Mouse (Mus musculus) kidney, postnatal 36 days (tissue): Measurements from ENCODE around the gene Mapkapk2.

Source experiments
- DNase-seq, 2 experiments: peaks; one replicate each; pipeline ENCODE4 v3.0.0; 2021 to 2022; ENCODE audit warnings: mixed read lengths in 2 of 2

The Mapkapk2 gene

DNA sequence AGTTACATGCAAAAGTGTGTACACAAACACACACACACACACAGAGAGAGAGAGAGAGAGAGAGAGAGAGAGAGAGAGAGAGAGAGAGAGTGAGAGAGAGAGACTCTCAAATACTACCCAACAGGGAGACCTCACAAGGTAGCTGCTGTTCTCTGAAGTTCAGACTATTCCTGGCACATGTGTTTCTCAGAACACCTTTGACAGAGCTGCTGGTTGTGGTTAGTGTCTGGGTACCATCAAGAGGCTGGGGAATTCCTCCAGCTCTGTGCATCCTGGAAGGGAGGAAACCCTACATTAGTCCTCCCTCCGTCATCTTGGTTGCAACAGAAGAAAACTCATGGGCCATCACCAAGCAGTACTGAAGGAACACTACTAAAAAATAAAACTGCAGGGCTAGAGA lies 16.9 kb downstream of the Mapkapk2 start:
- DNase-seq: no peak

DNA sequence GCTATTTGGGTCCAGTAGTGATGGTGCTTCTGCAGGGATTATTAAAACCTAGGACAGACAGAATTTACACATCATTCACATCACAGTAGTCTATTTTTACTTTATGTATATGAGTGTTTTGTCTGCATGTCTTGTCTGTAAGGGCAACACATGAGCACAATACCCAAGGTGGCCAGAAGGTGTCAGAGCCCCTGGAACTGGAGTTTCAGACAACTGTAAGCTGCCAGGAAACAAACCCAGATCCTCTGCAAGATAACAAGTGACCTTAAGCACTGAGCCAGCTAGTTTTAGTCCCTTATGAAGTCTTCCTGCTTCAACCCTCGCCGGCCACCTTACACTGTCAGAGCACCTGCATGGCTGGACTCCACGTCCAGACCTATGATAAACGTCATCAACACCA lies 17.9 kb downstream of the Mapkapk2 start:
- peak in 1 of 2 experiments; percentile 51 for DNase-seq

DNA sequence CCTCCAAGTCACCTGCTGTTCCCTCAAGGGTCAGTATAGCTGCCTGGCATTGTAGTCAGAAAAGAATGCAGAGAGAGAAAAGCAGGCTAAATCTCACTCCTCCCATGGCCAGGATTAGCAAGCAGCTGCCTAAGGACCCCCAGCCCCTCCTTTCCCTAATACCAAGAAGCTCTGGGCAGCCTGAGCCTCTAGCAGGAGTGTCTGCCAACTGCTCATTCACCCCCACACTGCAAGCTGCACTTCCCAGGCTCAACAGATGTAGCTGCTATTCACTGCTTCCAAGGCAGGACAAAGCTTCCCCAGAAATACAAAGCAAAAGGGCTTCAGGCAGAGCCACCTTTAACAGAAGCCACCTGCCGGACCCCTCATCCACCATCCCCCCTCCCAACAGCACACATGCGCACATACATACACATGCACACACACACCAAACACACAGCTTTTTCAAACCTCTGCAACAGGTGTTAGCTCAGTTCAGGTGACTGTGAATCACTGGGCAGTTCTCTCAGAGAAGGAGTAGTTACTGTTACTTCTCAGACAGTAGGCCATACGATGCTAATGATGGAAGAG lies 18.8 kb downstream of the Mapkapk2 start:
- DNase-seq: peak in 1 of 2 experiments; percentile 30

DNA sequence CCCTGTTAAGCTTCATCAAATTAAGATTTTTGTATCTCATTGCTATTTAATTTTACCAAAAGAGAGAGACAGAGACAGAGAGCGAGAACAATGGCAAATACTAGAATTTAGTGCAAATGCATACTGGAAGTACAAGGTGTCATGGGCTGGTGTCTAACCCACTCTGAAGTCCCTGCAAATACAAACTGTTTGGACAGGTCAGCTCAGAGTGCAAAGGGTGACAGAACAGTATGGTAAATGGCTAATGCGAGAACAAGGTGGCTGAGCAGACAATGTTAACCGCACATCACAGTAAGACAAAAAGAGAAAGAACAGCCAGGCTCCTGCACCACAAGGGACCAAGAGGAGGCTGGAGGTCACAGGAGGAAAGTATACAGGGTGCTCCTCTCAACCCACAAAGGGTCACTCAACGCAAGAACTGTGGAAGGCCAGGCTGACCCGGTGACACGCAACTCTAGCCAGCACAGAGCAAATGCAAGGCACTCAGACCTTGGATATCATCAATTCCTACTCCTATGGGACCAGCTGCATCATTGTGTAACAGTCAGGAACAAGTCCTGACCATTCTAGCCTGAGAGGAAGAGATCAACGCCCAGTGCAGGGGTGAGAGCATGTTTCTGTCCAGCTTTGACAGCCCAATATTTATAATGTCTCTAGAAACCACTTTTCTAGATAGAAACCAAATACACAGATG lies 22.4 kb downstream of the Mapkapk2 start:
- no peak for DNase-seq

DNA sequence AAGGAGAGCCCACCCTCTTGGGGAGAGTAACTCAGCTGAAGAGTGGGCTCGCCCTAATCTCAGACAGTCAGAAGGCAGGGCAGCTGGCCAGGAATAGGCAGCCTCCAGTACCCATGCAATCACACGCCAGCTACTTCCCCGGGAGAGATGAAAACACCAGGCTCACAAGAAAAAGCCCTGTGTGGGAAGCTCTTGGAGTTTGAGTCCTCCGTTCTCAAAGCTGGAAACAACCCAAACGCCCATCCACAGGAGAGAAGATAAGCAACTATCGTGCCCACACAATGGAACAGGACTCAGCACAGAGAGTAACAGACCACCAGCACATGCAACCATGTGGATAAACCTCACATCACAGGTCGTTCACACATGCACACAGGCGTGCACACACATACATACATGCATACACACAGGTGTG lies 23.1 kb downstream of the Mapkapk2 start:
- DNase-seq: peak in 1 of 2 experiments; percentile 42

DNA sequence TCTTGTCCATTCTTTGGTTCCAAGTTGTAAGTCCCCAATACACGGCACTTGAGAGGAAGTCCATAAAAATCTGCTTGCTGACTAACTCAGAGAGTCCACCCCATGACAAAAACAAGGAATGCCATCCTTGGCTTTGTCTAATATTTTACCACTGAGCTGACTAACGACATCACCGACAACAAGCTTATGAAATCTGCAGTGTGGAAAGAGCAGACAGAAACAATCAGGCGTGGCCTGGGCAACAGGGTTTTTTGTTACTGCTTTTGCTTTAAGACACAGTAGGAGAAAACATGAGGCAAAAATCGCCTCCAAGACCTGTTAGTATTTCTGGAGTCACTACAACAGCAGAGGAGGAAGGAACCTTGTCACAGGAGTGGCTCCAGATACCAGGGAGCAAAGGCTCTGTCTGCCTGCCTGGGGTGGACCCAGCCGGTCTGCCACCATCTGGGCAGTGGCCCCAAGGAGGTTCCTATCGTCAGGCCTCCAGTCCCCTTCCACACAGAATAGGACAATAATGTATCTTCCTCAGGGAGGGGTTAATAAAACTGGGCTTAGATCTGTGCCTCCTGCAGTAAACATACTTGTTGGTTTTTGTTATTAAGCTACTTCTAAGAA lies 25.1 kb downstream of the Mapkapk2 start:
- DNase-seq: peak in 1 of 2 experiments; percentile 45

DNA sequence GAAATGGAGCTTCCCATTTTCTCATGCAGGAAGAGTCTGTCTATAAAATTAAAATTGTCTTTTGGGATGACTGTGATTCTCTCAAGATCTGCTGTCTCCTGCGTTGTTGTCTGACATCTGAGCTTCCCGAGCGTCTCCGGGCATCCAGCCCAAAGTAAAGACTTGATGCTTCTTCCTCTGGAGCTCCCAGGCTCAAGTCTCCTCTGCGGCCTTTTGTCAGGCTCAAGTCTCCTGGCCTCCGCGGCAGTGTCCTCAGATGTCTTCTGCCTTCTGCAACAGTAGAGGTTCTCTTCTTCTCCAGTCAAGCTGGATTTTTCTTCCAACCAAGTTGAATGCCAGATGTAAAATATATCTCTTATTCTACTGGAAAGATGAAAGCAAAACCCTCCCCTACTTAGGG lies 28.6 kb downstream of the Mapkapk2 start:
- peak in 1 of 2 experiments; percentile 41 for DNase-seq

GRCm38 (mm10) chr1:131068011-131068727 lies 29.5 kb downstream of the Mapkapk2 start:
- DNase-seq: peak; percentile 60 to 75

DNA sequence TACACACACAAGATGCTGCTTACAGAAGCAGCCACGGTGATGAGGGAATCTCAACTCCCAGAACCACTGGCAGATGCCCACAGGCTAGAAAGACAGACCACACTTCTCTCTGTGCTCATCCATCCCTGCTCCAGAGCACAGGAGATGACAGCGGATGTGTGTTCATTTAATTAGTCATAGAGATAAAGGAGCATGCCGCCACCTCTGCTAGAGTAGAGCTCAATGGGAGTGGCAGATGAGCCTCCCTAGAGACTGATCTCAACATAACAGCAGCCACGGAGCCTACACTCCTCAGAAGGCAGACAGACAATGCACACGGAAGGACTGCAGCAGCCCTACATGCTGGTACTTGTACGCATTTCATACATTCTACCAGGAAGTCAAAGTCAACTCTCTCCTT lies 33.4 kb downstream of the Mapkapk2 start:
- no peak for DNase-seq

- peak in 1 of 2 experiments; percentile 22 for DNase-seq
These were observed 34.8 kb downstream of the Mapkapk2 start for GRCm38 (mm10) chr1:131062821-131063220.

- DNase-seq: peak in 1 of 2 experiments; percentile 28
These were observed 35.8 kb downstream of the Mapkapk2 start for GRCm38 (mm10) chr1:131061740-131062254.

DNA sequence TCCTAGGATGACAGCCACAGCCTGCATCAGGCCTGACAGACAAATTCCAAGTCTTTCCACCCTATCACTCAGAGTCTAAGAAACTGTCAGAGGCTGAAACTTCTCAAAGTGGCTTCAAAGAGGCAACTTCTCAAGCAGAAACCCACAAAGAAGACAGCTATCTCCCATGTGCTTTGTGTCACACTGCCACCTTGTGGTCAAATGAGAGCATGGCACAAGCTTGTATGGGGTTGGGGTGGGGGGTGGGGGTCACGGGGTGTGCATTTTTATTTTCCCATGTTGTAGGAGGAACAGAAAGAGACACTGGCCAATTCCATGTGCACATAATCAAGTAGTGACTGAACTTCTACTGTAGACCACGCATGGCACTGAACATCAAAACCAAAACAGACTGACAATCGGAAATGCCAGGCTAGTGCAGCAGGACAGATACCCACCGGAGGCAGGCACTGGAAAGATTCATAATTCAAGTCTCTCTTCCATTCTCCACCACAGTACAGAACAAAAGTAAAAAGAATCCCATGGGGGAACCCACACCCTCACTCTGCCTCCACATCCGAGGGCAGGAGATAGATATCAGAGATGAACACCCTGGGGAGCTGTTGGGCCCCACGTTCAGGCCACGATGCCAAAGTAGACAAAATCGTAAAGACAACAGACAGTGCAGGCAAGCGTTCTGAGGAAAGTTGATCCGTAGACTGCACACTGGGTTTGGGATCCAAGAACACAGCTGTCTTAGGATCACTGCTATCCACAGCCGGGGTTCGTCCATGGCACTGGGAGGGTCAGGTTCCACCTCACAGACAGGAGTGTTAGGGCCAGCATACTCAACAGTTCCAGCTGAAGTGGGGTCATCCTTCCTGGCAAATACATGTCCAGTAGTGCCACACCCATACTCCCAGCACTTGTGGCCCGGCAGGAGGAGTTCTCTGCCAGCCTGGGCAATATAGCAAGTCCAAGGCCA lies 37.1 kb downstream of the Mapkapk2 start:
- DNase-seq: peak in 1 of 2 experiments; percentile 71

DNA sequence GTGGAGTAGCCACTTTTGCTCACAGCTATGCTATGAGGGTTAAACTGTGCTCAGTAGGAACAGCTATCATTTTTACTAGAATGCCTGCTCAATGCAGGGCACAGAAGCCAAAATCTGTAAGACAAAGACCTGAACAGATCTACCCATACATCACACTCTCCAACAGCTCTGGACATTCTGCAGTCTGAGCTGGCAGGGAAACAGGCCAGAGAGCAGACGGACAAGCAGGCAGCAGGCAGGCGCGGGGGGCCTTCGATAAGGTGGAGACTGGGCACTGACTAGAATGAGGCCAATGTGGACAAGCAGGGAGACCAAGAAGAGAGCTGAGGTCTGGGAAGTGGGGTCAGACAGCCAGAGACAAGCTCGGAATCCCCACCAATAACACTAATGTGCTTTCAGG lies 37.8 kb downstream of the Mapkapk2 start:
- no peak for DNase-seq

DNA sequence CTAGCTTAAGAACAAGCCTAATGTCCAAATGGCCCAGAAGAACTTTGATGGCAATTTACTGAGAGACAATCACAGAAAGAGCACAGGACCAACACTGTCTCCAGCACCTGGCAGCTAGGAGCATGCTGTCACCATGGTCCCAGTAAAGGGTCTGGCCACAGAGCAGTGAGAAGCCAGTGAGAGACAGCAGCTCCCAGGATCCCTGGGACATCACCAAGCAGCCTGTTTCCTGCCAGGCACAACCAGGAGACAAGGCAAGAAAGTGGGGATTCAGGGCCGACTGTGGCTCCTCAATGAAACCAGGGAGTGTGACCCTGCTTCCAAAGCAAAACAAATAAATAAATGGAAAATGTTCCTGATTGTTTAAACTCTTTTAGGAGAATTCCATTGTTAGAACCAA lies 38.2 kb downstream of the Mapkapk2 start:
- no peak for DNase-seq

GRCm38 (mm10) chr1:131058431-131058830 lies 39.2 kb downstream of the Mapkapk2 start:
- DNase-seq: no peak

DNA sequence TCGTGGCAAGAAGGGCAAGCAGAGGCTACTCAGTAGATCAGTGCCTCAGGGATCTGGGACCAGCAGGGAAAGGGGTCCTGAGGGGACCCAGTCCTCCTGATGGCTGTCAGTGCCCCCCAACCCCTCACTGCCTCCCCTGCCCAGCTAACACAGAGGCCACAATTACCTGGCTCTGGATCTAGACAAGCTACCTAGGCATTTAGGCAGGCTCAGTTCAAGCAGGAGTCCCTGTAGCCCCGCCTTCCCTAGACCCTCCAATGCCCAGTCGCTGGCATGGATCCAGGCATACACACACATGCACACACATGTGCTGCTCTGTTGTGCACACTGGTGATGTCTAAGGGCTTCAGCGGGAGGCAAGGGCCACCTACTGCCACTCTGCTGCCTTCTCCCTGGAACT lies 43.4 kb downstream of the Mapkapk2 start:
- no peak for DNase-seq

DNA sequence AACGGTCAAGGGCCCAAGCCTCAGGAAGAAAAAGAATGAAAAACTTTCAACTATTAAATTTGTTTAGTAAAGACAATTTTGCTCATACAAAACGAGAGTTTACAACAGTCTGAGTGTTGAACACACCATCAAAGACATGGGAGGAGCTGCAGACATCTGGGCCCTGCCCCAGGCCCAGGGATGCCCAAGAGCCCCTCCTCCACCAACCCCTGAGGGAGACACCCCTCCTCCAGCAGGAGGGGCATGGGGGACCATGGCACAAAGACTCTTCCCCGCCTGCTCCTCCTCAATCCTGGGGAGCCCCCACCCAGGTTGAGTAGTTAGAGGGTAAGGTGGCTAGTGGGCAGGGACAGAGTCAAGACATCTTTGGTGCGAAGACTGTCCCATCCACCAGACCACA lies 44.0 kb downstream of the Mapkapk2 start:
- DNase-seq: no peak

- peak; percentile 77 to 79 for DNase-seq
These were observed 44.4 kb downstream of the Mapkapk2 start for GRCm38 (mm10) chr1:131053239-131053638.

- DNase-seq: no peak
These were observed 46.6 kb downstream of the Mapkapk2 start for GRCm38 (mm10) chr1:131051073-131051472.

GRCm38 (mm10) chr1:131050617-131051016 lies 47.0 kb downstream of the Mapkapk2 start:
- DNase-seq: no peak

- DNase-seq: no peak
These were observed 47.6 kb downstream of the Mapkapk2 start for GRCm38 (mm10) chr1:131050011-131050410.

DNA sequence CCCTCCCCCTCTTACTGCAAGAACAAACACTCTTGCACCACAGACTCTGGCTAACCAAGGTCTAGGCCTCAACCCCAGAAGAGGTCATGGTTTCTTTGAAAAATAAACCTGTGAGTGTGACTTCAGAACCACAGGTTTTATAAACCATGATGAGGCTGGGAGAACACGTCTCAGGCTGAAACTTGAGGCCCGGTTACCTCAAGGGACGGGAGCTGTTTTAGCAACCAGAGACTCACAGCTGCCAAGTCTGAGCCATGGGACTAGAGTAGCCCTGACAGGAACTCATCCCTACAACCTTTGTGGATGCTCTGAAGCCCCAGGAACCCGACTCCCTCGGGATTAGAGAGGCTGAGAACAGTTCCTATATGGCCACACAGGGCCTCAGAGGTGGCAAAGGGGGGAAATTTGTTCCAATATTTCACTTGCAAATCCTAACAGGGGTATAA lies 48.2 kb downstream of the Mapkapk2 start:
- DNase-seq: no peak
